Mouse (Mus musculus): ENCODE results near the gene Ahsa1. TPM values are rescaled to one million over a fixed set of nuclear protein-coding genes. Genes with fewer than 3 reads are reported as not detected.
"Not testable (repeated sequence)": the region's sequence is repeated elsewhere in the genome, so short reads cannot be mapped to it uniquely, and the experiment has no call there.

The Ahsa1 gene
- 100 to 1,000 TPM; 117 TPM for total RNA-seq (2021)
- long read RNA-seq, experiment 1, transcript Ahsa1-201 (9 exons, 1,377 nt), result major isoform, 157 of 164 reads
- long read RNA-seq, experiment 1, partial matches to known transcripts, result 2 of 164 reads
- long read RNA-seq, experiment 1, other reads (novel, unspliced or antisense), result 2 of 164 reads
- long read RNA-seq, experiment 2, transcript Ahsa1-201 (9 exons, 1,377 nt), result major isoform, 69 of 72 reads
- long read RNA-seq, experiment 2, partial matches to known transcripts, result 2 of 72 reads
- long read RNA-seq, experiment 2, other reads (novel, unspliced or antisense), result 1 of 72 reads

DNA sequence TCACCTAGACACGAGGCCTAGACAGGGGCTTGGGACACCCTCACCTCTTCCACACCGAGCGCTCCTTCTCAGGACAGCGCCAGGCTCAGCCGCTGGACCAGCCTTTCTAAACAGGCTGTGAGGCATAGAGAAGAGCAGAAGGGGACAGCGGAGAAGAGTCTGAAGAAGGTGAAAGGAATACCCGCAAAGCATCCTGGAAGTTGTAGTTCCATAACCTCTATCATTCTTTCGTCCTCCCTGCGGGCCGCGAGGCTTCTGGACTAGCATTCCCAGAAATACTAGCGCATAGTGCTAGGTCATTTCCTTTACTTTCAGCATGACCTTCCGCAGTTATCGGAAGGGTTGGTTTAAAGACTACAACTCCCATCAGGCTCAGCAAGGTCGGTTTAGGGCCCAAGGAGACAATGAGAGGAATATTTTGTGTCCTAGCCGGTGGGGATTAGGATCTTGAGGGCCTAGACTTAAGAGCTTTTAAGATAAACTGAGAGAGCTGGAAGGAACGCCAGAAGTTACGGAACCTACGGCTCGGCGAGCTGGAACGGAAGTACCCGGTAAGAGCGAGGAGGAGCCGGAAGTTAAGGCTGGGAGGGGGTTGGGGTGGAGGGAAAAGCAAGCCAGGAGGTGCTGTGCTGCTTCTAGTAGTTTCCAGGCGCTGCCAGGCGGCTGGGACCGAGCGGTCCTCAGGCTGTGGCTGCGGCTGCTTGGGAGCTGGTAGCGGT lies at the start of gene Ahsa1, which contains the start of gene Vipas39:
Gene Ahsa1, plus strand, starts transcription at position 372 of the 719 bp plus-strand sequence.
Gene Vipas39, minus strand, starts transcription at position 149 of the 719 bp plus-strand sequence.
- DNase-seq, result peak; percentile 88

DNA sequence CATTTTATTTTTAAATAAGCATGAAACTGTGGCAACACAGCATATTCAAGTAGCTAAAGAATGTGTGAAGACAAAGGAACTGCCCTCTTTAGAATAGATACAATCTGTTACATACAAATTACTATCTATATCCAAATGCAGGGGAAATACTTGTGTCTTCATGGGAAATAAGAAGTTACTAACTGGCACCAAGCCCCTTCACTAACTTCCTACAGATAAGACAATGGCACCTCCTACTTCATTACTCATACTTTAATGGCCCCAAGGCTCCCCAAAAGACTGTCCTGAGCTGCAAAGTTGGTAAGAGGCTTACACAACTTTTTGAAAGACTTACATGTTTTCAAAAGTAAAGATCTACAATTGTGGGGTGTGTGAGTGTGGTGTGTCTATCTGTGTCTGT lies 48.7 kb upstream of the Ahsa1 start:
- DNase-seq, result no peak

DNA sequence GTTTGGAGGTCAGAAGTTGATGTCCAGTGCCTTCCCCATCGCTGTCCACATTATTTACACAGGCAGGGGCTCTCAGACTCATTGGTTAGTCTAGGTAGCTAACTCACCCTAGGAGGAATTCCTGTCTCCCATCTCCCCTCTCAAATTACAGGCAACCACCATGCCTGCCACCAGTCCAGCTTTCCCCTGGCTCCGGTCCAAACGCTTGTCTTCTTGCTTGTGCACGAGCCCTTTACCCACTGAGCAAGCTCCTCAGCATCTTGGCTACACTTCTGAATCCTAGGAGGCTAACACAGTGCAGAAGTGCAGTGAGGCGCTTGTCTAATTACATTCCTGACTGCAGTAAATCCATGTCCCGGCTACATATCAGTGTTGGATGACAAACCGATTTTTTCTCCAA lies 46.9 kb upstream of the Ahsa1 start:
- no peak for DNase-seq

DNA sequence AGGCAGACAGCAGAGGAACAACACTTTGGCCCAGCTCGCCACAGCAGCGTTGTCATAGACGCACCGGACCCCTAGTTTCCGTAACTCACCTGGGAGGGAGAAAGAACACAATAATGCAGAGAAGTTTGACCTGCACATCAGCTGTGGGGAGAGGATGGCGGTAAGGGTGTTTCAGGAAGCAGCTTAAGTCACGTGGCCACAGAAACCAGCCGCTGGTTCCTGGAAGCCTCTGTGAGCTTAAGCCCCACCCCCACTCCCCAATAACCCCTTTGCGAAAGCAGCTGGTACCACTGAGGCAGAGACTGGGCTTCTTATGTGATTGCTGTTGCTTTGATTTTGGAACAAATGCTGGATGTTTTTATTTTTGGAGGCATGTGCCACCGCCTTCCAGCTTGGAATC lies 41.3 kb upstream of the Ahsa1 start:
- DNase-seq, result no peak

DNA sequence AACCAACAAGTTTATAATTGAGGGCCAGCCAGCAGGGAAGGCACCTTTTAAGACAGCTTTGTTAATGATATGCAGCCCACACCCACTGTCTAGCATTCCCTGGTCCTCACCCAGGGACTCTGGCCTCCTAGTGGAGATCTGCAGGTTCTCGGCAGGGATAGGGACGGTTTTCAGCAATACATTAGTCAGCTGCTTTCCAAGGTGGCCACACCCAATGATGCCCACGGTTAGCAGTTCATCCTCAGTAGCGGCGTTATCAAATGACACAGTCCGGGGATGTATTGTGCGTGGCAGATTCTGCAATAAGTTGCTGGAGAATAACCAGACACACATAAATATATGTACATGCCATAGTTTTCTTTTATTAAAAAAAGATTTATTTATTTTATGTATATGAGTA lies 39.5 kb upstream of the Ahsa1 start:
- DNase-seq, result no peak

DNA sequence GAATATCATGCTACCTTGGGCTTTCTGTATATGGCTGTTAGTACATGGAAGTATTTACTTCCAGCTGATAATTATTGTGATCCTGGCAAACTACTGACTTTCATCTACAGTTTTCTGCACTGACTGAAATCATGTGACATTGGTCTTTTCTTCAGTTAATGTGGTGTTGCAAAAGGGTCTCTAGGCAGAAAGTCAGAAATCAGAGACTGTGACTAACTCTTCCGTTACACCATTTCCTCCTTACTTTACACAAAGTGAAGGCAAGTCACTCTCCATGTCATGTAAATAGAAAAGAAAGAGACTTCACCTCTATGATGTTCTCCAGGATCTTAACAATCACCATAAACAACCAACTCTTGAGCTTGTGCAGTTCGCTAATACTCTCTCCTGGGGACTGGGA lies 36.6 kb upstream of the Ahsa1 start:
- DNase-seq, result no peak

DNA sequence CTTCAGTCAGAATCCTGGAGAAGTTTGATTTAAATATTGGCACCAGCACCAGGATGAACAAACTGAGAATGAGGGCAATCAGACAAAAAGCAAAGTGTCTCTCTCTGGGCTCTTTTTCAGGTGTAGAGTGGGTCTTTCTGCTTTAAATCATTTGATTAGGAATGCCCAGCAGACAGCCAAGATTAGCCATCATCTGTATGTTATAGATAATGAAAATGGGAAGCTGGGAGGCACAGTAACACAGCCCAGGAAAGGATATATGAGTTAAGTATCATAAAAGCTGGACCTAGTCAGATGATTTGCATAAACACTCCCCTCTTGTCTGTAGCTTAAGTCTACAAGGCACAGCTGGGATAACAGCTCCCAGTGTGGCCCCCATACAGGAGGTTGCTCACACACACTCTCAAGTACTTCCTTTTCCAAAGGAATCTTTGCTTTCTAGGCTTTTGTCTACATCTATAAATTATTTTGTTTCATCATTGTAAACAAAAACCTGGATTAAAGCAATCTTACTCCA lies 35.8 kb upstream of the Ahsa1 start:
- DNase-seq, result no peak

DNA sequence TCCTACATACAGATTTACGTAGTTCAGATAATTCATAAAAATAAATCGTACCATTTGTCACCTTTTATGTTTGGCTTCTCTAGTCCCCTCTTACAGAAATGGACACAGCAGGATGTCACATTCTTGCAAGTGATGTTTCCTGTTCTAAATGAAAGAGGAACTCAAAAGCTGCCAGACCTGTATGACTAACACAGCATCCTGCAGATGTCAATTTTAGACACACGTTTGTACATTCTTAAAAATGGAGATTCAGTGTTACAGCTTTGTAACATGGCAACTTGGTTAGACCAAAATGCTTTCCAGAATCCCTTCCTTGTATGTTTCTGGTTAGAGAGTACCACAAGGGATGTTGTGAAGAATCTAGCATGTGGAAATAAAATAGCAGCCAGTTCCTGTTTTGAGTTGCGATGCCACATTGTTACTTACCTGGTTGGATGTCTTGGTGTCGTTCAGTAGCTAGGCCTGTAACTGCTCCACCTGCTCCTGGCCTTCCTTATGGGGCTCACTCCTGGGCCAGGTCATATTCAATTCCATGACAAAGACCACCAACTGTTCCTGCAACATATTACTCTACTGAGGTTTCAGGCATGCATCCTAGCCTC lies 29.3 kb upstream of the Ahsa1 start:
- no peak for DNase-seq

DNA sequence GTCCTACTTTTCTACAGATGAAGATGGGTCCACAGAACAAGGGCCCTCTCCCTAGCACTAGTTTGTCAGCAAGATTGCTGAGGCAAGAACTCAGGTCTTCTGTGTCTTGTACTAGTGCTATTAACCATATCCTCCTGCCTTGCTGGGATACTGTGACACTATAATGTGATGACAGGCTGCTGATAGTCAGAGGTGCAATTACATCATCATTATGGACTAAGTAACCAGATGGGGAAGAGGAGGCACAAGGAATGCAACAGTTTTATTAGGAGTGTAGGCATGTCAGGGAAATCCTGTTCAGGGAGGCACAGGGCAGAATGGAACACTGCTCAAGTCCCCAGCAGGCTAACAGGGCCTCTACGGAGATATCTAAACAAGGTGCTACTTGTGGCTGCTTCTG lies 27.6 kb upstream of the Ahsa1 start, which contains the start of gene Noxred1:
Gene Noxred1, minus strand, starts transcription at position 101 of the 400 bp plus-strand sequence.
- DNase-seq, result no peak

DNA sequence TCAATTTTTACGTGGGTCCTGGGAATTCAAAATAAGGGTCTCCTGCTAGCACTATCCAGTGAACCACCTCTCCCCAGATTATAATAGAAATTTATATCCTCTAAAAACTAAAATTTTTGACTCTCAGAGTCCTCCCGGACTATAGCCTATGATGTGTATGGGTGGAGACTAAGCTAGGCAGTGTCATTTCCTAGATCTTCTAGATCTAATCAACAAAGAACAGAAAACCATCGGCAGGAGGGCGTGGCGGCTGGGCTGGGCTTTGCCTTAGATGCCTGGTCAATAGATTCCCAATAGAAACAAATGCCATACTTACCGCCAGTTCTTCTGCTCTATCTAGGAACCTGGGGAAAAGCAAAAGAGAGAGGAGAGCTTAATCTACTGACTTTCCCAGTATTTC lies 16.1 kb upstream of the Ahsa1 start:
- no peak for DNase-seq

DNA sequence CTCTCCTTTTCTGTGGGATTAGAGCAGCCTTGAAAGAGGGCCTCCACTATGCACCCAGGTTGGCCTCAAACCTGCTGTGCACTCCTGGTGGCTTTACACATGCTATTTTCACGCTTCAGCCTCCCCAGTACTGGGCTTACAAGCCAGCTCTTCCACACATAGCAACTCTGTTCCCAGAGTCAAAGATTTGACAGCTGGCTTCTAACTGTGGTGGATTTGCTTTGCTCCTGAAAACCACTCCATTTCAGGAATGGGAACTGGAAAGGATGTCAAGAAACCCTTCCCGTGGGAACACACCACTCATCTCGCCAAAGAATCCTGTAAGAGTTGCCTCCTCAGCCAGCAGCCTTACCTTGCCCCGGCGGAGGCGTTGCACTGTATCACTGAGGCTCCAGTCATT lies 12.4 kb upstream of the Ahsa1 start:
- no peak for DNase-seq

DNA sequence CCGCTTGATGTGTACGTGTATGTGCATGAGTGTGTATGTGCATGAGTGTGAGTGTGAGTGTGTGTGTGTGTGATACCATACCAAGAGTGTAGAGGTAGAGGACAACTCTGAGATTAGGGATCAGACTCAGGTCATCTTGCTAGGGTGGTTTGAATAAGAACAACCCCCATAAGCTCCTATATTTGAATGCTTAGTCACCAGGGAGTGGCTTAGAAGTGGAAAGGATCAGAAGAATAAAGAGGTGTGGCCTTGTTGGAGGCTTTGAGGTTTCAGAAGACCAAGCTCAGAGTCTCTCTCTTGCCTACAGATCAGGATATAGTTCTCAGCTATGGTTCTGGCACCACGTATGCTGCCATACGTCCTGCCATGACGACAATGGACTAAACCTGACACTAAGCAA lies 9.7 kb upstream of the Ahsa1 start:
- no peak for DNase-seq

DNA sequence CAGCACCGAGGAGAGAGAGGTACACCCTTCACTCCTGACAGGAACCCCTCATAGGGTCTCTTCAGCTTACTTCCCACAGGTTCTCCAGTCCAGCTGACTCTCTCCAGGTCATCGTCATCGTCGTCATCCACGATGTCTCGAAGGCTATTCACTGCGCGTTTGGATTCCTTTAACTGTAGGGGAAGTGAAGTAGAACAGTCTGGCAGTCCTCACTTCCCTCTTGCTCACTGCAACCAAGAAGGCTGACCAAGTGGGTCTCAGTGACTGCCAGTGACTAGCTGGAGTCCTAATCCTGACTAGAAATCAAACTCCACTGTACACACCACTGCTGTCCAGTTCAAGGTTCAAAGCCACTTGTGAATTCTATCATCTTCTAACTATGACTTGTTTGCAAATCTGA lies 5.7 kb upstream of the Ahsa1 start:
- DNase-seq, result no peak

DNA sequence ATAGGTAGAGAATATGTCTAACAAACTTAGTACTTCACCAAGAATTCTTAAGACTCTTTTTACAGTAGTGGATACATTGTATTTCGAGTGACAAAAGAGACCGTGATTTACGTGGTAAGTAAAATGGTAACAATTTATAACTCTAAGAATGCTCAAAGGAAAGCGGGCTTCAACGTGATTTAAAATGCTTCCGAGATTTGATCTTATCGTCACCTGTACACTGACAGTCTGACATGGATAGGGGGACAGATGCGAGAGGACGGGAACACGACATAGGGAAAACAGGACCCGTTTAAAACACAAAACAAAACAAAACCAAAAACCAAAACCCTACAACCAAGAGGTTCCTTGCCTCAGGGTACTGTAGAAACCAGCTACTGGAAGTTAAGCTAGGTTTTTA lies 835 bp upstream of the Ahsa1 start:
- DNase-seq, result peak; percentile 9

DNA sequence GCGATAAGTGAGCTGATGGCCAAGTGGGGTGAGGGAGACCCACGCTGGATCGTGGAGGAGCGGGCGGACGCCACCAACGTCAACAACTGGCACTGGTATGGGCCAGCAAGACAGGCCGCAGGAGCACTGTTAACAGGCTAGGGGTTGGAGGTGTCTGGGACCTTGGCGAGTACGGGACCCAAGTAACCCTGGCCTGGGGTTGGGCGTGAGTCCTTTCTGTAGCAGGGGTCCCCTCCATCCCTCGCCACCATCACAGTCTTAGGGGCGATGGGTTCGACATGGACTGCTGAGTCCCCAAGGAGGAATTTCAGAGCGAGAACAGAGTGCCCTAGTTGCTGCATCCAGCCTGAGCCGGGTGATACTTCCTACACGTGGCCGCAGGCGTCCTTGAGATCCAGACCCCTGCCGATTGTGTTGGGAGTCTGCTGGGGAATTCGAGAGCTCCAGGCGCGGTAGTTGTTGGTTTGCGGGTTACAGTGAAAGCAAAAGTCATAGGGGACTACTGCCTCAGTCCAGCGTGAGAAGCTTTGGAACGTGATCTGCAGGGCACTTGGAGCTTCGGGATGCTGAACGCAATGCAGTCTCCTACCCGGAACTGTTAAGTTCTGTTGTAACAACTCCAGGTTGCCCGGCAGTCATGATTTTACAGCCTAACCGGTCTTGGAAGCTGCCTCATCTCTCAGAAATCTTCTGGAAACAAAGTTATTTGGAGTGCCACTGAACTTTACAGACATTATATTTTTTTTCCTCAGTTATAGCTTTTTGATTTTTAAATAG lies 736 bp downstream of the Ahsa1 start:
- no peak for DNase-seq

DNA sequence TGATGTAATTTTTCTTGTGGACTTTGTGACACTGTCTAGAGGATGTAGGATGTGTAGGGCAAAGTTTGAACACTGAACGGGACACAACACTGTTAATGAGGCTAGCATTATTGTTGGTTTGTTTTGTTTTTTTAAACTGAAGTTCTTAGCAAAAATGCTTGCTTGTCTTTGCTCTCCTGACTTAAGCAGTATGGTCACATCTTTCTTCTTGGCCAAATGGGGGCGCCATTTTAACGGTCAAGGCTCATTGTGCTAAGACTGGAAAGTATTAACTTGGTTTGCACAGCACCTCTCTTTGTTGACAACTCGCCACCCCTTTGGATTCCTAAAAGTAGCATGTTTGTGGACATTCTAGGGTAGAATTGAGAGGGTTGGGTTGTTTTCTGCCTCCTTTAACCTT lies 1.4 kb downstream of the Ahsa1 start:
- peak; percentile 53 for DNase-seq

DNA sequence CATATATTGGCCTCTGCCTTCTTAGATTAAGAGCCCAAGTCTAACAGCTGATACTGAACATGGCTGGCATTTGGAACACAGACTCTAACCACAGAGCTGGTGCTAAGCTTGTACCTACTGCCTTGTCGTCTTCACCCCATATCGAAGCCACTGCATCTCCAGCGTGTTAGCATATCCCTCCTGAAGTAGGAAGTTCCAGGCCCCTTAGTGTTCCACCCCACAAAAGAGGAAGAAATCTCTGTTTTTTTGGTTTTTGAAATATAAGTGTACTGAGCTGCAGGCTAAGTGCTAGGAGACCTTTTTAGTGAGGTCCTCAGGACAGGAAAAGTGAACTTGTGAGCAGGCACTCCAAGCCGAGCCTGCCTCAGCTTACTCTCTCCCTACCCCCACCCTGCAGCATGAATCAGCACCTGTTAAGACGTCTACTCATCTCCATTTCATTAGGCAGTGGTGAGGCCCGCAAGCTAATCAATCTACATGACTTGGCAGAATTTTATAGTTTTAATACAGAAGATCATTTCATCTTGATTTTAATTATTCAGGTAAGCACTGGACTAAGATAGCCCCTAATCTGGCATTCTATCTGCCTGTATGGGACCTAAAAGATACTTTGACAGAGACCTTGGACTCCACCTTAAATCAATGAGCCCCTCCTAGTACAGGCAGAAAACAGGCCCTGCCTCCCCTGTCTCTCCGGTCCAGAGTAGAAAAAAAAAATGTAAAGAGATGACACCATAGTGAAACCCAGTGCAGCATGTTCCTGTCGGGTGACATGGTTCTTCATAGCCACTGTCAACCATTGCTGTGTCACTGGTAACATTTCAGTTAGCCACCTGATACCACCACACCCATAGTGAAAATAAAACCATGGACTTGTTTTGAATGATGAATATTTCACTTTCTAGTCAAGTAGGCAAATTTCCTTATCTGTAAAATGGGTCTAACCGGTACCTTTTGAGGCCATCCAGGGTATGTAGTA lies 8.9 kb downstream of the Ahsa1 start:
- no peak for DNase-seq

DNA sequence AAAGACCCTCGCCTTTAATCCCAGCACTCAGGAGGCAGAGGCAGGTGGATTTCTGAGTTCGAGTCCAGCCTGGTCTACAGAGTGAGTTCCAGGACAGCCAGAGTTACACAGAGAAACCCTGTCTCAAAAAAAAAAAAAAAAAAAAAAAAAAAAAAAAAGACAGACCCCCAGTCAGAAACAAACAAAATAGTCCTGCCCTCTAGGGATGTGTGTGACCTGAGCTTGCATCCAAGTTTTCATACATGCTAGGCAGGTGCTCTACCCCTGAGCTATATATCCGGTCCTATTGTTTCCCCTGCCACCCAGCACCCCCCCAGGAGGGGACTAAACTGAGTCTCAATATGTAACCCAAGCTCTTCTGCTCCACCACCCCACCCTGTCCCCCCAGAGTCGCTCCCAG lies 11.0 kb downstream of the Ahsa1 start:
- not testable (repeated sequence) for DNase-seq

DNA sequence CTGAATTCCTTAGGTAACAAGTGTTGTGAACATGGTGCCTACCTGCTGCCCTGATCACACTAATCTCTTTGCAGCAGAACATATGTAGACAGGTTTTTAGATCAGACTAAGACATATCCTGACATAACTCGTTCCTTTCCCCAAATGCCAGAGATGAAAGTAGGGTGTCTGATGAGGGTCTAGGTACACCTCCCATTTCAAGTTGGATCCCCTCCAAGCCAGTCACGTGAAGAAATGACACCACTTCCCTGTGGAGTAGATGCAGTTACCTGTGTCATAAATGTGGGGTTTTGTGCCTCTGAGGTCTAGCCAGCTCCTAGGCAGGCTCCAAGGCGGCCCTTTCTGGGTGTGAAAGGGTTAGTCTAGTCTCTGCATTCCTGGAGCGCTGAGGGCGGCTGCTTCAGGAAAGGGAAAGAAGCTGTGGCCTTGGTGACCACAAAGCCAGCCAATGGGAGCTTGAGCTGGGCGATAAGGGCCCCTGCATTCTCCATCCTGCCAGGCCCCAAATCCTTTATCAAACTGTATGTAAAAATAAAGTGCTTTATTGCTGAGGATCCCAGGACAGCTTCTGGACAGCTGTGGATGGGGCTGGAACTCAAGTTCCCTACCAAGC lies 11.9 kb downstream of the Ahsa1 start:
- DNase-seq, result peak; percentile 33

DNA sequence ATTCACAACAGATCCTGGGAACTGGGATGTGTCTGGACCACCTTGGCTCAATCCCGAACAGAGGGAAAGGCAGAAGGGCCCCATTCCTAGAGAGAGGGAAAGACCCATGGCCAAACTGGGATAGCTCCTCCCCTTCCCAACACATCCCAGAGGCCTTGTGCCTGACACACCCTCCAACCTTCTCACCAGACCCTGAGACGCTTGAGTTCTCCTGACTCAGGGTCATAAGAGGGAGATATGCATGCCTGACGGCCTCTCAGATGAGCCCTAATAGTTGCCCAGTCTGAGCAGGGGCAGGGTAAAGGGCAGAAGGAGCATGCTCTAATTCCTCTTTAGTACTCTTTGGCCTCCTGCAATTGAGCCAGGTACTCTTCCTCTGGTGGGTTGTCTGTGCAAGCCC lies 13.1 kb downstream of the Ahsa1 start:
- DNase-seq, result peak; percentile 11

DNA sequence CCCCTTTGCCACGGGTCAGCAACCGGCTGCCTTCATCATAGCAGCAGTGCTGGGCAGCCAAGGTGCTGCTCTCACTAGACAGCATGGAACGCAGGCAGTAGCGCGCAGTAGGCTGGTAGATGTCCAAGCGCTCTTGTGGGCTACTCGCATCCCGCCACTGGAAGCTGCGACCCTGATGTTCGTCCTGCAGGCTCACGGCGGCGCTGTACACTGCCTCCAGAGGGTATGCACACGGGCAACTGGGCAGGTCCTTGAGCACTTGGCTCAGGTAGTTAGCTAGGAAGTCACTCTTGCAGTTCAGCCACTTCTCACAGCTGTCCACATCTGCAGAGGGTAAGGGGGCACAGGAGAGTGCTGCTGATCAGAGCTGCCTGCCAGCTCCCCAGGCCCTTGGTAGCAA lies 13.6 kb downstream of the Ahsa1 start:
- DNase-seq, result no peak

All from adrenal gland, postnatal 10 days (tissue).